Mouse (Mus musculus) heart, postnatal 0 days (tissue): Measurements from ENCODE around the gene Parva.

ENCODE experiments used
- CTCF ChIP-seq: IDR thresholded peaks from 2 replicates; pipeline ENCODE4 v1.5.1; 2016; ENCODE audit warnings: antibody characterized with exemption, control low read depth, low read depth
- EP300 ChIP-seq: IDR thresholded peaks from 2 replicates; pipeline ENCODE4 v1.6.1; 2016; ENCODE audit warnings: antibody characterized with exemption, low read depth

- TF ChIP-seq CTCF = no peak
- TF ChIP-seq EP300 = no peak
These were observed 22.2 kb upstream of the Parva start for GRCm38 (mm10) chr7:112405061-112405460.
